Mouse (Mus musculus): ENCODE measurements around the gene Arhgap9.

Arhgap9 gene

DNA sequence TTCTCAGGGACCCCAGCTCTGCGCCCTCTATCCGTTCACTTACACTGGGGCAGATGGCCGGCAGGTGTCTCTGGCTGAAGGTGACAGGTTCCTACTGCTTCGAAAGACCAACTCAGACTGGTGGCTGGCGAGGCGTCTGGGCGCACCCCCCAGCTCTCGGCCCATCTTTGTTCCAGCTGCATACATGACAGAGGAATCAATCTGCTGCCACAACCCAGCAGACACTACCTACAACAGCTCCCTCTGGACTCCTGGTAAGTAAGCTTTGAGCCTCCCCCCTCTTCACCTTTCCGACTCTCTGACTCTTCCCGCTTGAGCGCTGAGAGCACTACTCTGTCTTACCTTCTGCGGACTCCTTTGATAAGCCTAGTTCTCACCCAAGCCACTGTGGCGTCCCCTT, 414 bp downstream of the Arhgap9 start:
- in situ Hi-C loops (cut with MboI; ENCODE audit: low sequenced_read_pairs) = no loop called here

DNA sequence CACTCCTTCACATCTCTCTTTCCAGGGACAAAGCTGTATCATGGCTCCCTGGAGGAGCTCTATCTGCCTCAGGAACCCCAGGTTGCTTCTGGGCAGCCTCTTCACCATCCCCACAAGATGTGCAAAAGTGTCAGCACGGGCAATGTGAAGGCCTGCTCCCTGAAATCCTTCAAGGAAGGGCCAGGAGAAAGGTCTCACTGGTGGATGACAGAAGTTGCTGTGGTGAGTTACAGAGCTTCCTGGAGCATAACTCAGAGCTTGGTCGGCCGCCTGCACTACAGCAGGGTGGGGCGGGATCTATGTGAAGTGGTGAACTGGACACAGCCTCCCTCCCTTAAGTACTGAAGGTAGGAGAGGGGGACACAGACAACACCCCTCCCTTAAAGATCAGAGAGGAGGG, 905 bp downstream of the Arhgap9 start:
- in situ Hi-C loops (cut with MboI; ENCODE audit: low sequenced_read_pairs) = no loop called here

DNA sequence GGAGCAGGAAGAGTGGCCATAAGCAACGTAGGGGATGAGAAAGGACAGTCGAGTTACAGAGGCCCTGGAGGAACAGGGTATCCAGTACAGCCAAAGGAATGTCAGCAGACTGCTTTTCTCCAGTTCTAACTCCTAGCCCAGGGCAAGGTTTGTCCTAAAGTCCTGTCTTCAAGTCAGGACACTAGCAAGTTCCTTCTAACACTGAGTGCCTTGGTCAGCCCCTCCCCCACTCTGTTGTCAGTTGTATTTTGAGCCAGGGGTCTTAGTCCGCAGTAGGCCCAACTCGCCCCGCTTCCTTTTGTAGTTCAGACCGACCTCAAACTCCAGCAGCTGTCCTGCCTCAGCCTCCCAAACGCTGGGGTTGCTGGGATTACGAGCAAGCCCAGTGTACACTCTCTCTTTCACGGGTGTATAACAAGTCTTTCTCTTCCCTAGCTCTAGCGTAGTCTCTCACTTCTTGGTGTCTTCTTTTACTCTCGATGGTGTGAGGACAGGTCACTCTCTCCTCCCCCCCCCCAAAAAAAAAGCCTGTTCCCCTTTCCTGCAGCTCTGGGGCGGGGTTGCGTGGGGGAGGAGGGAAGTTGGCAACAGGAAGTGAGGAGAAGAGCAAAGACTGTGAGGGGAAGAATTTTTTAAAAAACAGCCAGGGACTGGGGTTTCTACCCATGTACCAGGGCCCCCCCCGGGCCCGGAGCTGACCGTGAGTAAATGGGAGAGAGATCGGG, 1.5 kb downstream of the Arhgap9 start:
- in situ Hi-C loops (cut with MboI; ENCODE audit: low sequenced_read_pairs) = no loop called here

GRCm38 (mm10) chr10:127324495-127324894, 2.7 kb downstream of the Arhgap9 start:
- in situ Hi-C loops (cut with MboI; ENCODE audit: low sequenced_read_pairs) = no loop called here

DNA sequence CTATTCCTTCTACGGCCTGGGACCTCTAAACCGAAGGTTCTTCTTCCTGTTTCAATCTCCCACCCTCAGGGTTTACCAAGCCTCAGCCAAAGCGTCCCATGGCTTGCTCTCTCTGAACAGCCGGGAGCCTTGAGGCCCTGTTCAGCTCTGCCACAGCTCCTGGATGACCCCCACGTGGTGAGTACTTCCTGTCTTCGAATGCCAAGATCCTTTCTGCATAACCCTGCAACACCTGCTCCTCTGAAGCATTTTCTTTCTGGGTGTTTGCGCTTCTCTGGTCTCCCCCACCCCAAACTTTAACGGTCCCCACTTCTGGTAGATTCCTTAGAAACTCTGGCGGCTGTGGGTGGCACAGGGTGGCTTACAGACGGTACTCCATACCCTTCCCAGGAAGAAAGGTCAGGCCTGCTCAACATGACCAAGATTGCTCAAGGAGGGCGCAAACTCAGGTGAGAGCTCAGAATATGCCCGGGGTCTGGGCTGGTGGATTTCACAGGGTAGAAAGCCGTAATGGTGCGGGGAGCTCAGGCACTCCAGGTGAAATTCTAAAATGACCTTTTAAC, 3.8 kb downstream of the Arhgap9 start:
- in situ Hi-C loops (cut with MboI; ENCODE audit: low sequenced_read_pairs) = no loop called here

GRCm38 (mm10) chr10:127326017-127326801, 4.4 kb downstream of the Arhgap9 start:
- in situ Hi-C loops (cut with MboI; ENCODE audit: low sequenced_read_pairs) = no loop called here

GRCm38 (mm10) chr10:127326828-127327227, 5.1 kb downstream of the Arhgap9 start:
- in situ Hi-C loops (cut with MboI; ENCODE audit: low sequenced_read_pairs) = no loop called here

DNA sequence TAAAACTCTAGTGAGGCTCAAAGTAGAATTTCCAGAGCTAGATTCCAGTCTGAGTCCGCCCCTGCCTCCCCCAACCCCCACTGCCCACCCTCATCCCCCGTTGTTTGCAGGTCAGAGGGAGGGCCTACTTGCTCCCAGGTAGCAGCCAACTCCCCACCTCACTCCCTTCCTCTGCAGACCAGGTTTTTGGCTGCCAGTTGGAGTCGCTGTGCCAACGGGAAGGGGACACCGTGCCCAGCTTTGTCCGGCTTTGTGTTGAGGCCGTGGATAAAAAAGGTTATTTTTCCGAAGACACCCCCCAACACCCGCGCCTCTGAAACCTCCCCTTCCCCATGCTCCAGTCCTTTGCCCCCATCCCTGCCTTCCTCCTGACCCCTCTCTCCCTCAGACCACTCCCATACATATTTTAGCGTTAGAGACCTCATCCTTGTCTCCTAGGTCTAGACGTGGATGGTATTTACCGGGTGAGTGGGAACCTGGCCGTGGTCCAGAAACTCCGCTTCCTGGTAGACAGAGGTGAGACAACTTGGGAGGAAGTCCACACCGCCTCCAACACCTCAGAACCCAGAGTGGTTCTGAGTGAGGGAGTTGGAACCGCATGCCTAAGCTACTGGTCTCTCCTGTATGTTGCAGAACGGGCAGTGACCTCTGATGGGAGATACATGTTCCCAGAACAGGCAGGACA, 5.8 kb downstream of the Arhgap9 start:
- in situ Hi-C loops (cut with MboI; ENCODE audit: low sequenced_read_pairs) = no loop called here

DNA sequence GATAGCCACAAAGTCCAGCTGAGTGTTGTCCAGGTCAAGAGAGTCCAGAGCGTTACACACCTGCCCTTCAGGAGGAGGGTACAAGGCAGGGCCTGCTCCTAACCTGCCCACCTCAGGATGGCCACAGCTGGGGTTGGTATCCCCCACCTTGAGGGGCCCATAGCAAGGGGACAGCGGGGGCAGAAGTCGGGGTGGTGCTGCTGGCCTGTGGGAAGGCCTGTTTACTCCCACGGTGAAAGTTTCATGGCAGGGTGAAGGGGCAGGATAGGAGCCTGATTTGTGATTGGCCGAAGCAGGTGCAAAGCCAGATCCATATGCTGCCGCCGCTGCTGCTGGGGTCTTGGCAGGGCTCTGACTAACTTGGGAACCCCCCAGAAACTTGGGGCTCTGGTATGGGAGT, 8.4 kb downstream of the Arhgap9 start:
- in situ Hi-C loops (cut with MboI; ENCODE audit: low sequenced_read_pairs) = no loop called here

DNA sequence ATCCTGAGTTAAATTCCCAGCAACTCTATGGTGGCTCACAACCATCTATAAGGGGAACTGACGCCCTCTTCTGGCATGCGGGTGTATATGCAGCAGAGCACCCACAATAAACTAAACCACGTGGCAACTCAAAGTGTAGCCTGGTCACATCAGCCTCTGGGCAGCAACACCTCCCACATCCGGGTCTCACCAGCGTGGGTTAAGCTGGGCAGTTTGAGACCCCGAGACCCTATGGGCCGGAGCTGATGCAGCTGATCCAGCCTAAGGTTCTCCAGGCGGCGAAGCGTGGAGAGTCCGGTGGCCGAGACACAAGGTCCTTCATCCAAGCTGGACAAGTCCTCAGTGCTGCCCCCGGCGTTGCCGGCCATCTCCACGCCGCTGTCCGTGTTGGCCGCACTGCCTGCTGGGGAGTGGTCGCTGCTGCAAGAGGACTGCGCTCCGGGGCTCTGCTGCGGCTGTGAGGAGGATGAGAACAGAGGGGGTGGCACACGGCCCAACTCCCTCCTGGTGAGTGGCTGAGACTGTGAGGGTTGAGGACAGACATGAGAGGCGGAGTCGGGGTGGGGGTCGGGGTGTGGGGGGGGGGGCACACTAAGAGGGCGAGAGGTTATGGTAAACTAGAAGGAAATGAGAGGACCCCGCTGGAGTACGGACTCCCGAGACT, 10.6 kb downstream of the Arhgap9 start:
- in situ Hi-C loops (cut with MboI; ENCODE audit: low sequenced_read_pairs) = no loop called here

- in situ Hi-C loops (cut with MboI; ENCODE audit: low sequenced_read_pairs) = no loop called here
These were observed 11.4 kb downstream of the Arhgap9 start for GRCm38 (mm10) chr10:127333152-127333551.

DNA sequence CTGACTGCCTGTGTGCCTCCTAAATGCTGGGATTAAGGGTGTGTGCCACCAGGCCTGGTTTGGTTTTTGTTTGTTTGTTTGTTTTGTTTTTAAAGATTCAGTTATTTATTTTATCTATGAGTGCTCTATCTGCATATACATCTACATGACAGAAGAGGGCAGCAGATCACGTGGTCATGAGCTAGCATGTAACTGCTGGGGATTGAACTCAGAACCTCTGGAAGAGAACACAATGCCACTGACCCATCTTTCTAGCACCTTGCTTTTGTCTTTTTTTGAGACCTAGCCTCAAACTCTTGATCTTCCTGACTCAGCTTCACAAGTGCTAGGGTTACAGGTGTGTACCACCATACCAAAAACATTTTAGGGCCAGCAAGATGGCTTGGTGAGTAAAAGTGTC, 13.5 kb downstream of the Arhgap9 start:
- in situ Hi-C loops (cut with MboI; ENCODE audit: low sequenced_read_pairs) = no loop called here

DNA sequence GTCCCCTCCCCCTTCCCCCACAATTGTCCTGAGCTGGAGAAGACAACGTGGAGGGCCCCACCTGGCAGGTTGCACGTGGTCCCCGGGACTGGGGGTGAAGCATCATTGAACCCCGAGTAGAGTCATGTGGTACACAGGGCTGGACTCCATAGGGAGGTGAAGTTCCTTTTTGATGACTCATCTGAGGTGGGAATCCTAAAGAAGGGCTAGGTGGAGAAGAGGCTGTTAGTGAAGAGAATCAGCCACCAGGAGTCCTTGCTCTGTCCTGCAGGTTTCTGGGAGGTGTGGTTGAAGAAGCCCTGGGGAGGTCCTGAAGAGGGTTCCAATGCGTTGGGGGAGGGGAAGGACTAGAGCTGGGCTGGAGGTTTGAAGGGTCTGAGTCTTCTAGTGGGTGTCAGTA, 15.2 kb downstream of the Arhgap9 start:
- in situ Hi-C loops (cut with MboI; ENCODE audit: low sequenced_read_pairs) = no loop called here

GRCm38 (mm10) chr10:127337536-127338099, 15.9 kb downstream of the Arhgap9 start:
- in situ Hi-C loops (cut with MboI; ENCODE audit: low sequenced_read_pairs) = no loop called here

- in situ Hi-C loops (cut with MboI; ENCODE audit: low sequenced_read_pairs) = no loop called here
These were observed 17.3 kb downstream of the Arhgap9 start for GRCm38 (mm10) chr10:127338930-127339682.

- in situ Hi-C loops (cut with MboI; ENCODE audit: low sequenced_read_pairs) = no loop called here
These were observed 18.2 kb downstream of the Arhgap9 start for GRCm38 (mm10) chr10:127339683-127340576.

DNA sequence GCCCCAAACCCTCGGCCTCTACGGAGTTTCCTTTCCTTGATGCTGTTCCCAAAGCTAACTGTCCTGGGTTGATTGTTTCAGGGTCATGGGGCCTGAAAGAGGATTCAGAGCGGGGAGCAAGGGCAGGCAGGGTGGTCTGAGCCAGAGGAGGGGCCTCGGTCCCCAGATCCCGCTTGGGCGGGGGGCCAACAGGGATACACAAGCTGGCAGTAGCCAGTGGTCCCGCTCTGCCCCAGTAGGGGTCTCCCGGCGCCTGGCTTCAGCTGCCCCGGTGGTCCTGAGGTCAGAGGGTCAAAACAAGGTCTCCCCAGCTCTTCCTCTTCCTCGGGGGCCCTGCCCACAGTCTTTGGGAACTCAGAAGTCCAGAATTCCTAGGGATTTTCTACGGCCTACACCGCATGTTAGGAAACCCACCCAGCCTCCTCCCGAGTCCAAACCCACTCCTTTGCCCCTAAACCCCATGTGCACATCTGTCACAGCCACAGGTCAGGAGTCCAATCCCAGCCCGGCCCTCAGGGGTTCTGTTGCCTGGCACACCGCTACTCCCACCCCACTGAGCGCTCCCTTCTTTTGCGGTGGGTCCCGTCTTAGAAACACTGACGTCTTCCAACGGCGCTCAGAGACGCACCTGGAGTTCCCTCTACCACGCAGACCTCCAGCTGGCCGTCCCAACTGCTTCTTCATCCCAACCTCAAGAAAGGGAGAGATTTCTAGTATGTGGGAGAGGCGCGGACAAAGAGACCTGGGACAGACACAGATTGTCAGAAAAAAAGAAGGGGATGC, 19.0 kb downstream of the Arhgap9 start:
- in situ Hi-C loops (cut with MboI; ENCODE audit: low sequenced_read_pairs) = no loop called here

GRCm38 (mm10) chr10:127341360-127341690, 19.6 kb downstream of the Arhgap9 start:
- in situ Hi-C loops (cut with MboI; ENCODE audit: low sequenced_read_pairs) = no loop called here
